Mouse (Mus musculus) fat pad, adult 2 months (tissue): ENCODE results near the gene Fkbp5.
"Not testable (repeated sequence)": the region's sequence is repeated elsewhere in the genome, so short reads cannot be mapped to it uniquely, and the experiment has no call there.

Experiments
- DNase-seq: peaks from one replicate; pipeline ENCODE4 v3.0.0-alpha.2; 2011; ENCODE audit warnings: low read depth, low spot score; ENCODE audit errors: extremely low read depth

Fkbp5 gene

DNA sequence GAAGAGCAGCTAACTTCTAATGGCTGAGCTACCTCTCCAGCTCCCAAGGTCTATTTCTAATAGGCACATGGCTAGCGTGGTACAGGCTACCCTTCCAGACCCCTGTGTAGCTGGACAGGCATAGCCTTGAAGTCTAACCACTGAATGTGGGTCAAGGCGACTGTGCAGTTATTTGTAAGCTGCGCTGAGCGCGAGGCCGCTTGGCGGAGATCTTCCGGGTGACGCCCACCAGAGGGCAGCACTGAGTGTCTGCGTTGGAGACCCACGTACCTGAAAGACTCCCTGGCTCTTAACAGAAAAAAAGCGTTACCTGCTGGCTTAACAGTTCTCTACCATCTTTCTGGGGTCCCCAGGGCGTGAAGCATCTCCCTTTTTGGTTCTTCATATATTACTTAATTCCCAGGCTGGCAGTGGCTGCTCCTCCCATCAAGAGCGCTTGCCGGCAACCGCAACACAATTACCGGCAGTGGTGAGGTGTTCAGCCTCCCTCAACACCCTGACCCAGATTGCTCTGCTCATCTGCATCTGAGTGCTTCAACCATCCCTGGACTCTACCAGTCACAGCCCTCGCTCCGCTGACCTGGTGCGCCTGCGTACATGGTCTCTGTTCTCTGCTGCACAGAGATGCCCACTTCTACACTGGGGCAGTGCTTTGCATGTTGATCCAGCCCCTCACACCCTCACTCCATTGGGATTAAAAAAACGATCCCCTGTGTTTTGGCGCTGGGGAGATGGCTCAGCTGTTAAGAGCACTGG lies 131.0 kb downstream of the Fkbp5 start:
- DNase-seq: no peak

DNA sequence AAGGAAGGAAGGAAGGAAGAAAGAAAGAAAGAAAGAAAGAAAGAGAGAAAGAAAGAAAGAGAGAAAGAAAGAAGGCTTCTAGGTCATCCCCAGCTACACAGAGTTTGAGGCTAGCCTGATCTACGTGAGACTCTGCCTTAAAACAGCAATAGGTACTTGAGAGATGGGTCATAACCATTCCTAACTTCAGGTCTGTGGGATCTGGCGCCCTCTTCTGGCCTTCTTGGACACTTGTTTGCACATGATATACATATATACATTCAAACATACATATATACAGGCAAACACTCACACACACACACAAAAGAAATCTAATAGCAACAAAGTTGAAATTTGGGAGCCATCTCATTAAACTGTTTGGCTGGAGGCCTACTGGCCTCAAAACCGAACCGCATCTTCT lies 133.0 kb downstream of the Fkbp5 start:
- no peak for DNase-seq

DNA sequence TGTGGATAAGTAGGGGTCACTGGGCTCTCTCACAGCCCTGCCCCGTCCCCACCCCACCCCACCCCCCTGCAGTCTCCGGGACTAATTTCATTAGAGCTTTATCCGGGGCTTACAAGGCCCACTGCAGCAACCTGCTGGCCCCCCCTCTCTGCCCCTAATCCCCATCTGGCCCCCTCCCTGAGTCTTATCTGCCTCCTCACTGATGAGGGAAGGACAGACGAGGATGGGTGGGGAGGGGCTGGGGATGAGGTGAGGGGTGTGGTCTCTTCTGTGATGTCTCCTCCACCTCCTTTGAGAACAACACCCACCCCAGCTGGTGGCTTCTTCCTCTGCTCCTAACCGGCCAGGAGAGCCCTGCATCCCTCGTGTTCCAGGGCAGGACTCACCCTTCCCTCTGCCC lies 137.1 kb downstream of the Fkbp5 start:
- DNase-seq: no peak

DNA sequence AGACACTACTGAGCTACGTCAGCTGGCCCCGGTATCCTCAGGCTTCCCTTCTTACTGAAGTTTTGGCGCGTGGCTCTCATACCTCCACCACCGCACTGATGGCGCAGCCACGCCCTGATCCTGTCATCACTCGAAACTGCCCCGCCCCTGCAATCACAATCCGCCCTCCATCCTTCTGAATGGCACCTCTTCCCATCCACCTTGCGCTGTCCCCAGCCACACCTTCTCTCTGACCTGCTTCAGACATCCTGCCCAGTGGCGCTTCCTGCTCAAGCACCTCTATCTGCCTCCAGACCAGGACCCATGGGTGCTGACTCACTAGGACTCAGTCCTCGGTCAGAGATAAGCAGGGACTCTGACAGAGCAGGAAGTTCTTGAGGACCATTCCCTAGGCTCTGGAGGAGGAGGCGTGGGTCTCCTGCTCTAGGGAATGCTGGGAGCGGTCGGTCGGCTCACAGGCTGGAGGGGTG lies 141.7 kb downstream of the Fkbp5 start:
- no peak for DNase-seq

DNA sequence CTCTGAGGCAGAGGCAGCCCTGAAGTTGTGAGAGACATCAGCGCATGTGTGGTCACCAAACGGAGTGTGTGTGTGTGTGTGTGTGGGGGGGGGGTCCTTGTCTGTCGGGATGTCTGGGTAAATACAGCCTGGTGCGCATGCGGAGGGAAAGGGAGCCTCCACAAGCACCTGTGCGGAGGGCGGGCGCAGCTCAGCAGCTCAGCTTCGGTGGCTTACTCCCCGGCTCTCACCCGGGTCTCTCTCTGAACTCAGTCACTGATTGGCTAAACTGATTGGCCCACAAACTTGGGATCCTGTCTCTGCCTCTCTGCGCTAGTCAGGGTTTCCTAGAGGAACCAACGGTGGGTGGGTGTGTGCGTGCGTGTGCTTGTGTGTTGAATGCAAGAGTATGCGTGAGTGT lies 142.8 kb downstream of the Fkbp5 start:
- DNase-seq: no peak

DNA sequence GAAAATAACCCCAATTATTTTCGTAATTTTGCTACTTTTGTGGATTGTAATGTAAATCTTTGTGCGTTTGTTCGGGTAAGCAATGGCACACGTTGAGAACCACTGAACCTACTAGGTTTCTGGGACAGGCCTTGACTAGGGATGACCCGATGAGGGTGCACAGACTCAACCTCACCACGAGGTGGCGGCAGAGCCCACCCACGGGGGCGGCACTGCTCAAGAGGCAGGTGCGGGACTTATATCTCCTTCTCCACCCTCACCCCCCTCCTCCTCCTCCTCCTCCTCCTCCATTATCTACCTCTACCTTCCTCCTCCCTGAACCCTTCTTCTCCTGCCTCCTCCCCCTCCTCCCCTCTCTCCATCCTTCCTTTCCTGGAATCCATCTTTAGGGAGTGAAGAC lies 143.5 kb downstream of the Fkbp5 start:
- no peak for DNase-seq

DNA sequence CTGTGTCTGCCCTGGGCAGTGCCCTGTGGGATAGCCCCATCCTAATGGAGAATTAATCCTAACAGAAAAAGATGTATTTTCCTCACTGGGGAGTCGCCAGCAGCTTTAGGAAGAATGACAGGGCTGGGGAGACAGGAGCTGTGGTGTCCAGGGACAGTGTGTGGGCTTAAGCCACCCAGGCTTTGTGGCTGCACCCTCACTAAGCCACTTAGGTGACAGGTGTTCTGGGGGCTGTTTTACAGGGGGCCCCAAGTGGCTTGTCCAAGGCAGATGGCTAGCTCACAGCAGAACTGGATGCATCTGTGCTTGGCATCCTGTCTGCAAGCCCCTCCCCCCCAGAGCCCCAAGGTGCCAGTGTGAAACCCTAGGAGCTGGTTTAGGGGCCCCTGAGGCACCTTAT lies 145.4 kb downstream of the Fkbp5 start:
- DNase-seq: no peak

DNA sequence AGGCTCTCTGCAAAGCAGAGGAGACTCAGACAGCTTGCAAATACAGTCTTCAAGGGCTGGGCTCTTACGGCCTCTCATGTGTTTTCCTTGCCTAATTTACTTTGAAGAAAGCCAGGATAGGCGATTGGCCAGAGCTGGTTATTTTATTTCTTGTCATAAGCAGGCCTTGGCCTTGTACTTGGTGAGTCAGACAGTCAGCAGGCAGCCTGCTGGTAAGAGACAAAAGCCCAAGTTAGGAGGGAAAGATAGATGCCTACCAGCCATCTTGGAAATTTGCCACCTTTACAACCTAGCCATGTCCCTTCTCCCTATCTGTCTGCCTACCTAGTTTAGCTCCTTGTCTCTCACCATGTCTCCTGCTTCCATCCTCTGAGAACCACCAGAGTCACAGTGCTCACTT lies 146.0 kb downstream of the Fkbp5 start:
- no peak for DNase-seq

DNA sequence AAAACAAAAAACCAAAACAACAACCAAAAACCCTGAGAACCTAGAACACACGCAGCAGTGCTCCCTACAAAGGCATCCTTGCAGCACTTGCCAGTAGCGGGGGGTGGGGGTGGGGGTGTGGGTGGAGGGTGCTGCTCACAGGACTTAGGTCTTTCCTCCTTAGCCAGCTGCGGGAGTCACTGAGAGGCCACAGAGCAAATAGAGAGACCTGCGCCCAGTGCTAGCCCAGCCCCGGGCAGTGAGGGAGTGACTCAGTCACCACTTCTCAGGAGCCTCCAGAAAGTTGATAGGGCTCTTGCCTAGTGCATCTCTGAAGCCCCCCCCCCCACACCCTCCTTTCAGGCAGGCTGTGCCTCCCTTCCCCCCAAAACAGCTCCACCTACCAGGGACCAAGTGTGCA lies 148.3 kb downstream of the Fkbp5 start:
- DNase-seq: no peak

DNA sequence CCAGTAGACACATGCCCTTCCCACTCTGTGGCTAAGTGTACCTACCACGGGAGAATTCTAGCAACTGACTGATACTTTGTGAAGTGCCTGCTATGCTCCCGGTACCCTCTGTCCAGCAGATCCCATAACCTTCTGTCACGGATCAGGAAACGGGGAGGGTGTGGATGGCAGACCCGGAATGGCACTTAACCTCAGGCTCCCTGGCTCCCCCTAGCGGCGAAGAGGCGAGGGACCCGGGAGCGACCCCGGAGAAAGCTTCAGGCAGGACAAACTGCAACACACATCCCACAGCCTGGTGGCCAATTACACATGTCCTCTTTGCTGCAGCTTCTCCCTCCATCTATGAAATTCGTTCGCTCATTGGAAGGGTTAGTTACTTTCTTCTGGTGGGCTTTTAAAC lies 148.9 kb downstream of the Fkbp5 start:
- no peak for DNase-seq

DNA sequence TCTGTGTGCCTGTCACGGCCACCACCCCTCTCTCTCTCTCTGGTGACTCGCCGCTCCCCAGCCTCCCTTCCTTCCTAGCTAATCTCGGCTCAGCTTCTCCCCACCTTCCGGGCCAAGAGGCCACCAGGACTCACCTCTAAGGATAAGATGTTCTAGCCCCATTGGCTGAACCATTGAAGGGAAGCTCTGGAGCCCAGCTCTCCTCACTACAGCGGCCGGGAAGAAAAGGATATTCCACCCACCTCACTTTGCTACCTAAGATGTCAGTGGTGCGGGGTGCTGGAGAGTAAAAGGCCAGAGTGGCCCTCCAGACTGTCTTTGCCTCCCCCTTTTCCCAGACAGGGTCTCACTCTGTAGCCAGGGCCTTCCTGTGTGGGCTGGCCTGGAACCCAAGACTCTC lies 152.2 kb downstream of the Fkbp5 start, which contains the start of gene Tulp1:
Tulp1 (minus strand) TSS at position 101 of the 400 bp plus-strand sequence.
- DNase-seq: no peak

DNA sequence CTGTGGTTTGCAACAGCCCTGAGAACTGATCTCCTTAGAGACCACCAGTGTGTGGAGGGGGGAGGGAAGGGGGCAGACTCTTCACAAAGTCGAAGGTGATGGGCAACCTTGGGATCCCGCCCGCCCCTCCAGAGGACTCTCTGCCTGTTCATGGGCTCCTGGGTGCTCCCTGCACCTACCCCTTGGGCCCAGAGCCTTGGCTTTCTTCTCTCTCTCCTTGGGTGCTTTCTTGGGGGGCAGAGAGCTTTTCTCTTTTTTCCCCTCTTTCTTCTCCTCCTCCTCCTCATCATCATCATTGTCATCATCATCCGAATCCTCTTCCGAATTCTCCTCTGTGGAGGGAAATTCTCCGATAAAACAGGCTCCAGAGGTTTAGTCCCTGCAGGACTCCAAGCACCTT lies 153.8 kb downstream of the Fkbp5 start:
- no peak for DNase-seq

DNA sequence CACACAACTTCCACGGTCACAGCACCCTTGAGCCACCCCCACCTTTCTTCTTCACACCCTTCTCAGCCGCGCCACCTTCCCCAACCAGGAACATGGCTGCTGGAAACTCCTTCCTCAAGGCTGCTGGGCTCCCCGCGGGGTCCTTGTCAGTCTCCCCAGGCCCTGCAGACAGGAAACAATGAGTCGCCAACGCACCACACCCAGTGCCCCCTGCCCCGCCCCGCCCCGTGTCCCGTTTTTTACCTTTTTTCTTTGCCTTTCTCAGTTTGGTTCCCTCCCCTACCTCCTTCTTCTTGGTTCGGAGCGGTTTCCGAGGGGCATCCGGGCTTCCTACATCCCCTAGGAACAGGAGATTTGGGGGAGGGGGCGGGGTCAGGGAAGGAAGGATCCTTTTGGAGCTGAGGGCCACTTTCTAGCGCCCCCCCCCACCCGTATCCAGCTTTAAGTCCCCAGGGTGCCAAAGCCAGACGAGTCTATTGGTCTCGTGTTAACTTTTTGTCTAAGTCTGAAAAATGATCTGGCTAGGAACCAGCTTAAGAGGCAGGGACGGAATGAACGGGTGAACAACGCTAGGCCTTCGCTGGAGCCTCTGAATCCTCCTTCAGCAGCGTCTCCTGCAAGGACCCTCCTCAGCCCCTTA lies 154.6 kb downstream of the Fkbp5 start:
- no peak for DNase-seq

DNA sequence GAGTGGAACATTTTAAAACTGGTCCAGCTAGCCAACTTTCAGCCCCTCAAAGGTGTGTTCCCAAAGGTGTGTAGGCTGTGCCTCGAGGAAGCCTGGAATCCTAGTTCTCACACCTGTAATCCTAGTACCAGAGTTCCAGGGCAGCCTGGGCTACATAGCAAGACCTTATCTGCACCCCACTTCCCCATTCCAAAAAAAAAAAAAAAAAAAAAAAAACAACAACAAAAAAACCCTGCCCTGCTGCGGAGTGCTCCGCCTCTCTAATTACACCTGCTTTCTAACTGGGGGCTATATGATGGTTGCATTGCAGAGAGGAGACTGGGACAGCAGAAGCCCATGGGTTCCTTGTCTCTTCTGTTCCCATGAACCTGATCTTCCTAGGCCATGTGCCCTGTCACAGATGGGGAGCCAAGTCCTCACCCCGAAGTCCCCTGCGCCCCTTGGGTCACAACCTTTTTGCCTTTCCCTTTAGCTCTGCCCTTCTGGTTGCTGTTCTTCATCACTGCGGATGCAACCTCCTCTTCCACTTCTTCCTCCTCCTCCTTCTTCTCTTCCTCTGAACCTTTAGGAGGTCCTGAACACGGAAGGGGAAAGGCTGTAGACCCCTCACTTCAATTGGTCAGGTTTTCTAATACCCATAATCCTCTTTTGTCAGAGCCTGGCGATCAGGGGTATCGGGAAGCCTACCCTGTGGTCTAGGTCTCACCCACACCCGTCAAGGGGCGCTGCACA lies 155.2 kb downstream of the Fkbp5 start:
- no peak for DNase-seq

DNA sequence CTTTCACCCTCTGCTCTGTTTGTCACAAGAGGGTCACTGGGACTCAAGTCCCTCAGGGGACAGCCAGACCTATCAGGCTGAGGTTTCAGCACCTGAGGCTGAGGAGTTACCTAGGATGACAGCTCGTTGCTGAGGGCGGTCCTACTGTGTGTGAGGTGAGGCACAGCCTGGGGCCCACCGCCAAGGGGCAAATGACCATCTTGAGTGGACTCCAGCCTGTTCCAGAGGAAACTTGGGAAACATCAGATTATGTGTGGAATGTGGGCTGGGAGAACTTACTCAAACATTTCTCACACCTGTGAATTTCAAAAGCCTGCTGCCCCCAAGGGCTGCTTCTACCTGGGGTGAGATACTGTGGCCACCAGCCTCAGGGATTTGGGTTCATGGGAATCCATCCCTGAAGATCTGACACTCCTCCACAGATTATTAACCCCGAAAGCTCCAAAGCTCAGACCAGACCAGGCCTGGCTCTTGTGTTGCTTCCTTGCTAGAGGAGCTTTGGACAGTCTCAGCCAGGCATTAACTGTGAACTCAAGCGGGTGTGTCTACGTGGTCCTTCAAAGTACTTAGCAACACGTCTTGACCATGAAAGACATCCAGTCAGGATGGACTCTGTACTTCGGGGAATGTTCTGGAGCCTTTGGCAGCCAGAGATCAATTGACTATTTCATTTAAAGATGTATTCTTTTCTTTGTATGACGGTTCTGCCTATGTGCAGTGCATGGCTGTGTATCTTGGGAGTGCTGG lies 156.6 kb downstream of the Fkbp5 start:
- DNase-seq: no peak

DNA sequence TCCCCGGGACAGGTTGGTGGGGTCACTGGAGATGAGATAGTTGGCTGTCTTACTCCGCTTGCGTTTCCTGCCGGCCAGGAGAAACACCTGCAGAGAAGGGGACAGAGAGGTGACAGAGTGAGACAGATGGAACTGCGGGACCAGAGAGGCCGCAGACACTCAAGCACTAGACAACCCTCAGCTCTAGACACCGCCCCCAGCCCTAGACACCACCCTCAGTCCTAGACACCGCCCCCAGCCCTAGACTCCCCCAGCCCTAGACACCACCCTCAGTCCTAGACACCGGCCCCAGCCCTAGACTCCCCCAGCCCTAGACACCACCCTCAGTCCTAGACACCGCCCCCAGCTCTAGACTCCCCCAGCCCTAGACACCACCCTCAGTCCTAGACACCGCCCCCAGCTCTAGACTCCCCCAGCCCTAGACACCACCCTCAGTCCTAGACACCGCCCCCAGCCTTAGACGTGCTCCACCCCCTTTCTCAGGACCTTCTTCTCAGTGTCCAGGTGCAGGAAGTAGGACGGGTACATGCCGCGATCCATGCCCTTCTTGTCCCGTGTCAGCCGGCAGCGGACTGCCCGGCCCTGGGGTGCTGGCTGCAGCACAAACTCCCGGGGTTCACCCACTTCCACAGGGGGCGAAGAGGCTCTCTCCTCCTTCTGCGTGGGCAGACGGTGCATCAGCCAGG lies 158.6 kb downstream of the Fkbp5 start:
- not testable (repeated sequence) for DNase-seq

DNA sequence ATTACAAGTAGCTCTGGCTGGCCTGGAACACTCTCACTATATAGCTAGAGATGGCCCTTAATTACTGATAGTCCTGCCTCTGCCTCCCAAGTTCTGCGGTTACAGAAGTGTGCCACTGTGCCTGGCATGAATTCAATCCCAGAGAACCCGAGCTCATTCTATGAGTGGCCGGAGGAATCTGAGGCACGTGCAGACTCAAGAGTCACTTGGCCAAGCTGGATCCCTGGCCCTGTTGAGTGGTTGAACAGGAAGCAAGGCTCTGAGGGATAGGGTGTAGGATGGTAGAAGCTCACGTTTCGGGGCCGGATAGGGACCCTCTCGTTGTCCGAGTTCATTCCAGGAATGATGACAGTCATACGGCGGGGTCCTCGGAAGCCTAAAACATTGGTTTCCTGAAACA lies 161.5 kb downstream of the Fkbp5 start:
- DNase-seq: no peak

DNA sequence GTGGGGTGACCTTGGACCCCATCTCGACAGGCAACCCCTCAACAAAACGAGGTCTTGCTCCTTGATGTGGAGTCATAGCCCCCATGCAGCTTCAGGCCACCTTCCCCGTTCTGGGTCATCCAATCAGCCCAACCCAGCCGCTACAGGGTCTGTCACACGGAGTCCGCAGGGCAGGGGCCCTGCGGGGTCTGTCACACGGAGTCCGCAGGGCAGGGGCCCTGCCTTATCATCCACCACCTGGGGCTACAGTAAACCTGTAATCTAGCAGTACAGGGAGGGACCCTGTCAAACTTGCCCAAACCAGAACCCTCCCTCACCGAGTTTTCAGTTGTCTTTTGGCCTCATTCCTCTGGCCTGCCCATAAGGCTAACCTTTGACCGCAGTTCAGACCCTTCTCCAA lies 165.3 kb downstream of the Fkbp5 start:
- no peak for DNase-seq

DNA sequence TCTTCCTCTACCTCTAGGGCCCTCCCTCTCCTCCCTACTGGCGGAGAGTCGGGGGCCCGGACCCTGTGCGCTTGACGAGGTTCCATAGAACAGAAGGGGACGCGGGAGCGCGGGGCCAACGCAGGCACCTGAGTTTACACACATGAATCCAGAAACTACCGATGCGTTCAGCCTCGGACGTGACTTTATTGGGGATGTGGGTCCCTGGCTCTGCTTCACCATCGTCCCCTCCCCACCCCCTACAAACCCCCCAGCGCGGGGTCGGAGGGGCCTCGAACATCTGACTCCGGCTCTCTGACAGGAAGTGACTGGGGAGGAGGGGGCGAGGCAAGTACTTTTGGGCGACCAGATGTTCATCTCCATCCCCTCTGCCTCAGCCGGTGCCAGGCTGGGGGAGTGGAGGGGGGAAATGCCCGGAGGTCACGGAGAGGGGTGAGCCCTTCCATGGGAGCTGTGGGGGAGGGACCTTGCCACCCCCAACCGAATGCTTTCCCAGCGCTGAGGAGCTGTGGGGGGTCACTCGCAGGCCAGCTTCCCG lies 165.9 kb downstream of the Fkbp5 start:
- DNase-seq: no peak
